Mouse (Mus musculus) CD8-positive naive resting alpha-beta T cell, adult 57 days (primary cell): Measurements from ENCODE around the gene Gm11114. TPM values are rescaled to one million over a fixed set of nuclear protein-coding genes. Genes with fewer than 3 reads are reported as not detected.

Experiments
- total RNA-seq: library from RNA; stranded (reverse); gene quantifications from one replicate; pipeline ENCODE4 v1.2.4, GENCODE M21; 2023

The Gm11114 gene
- total RNA-seq: not detected

GRCm38 (mm10) chr9:85312473-85312872 is at the start of gene Gm11114:
TSS of gene Gm11114 (plus strand) at chr9:85312773.

GRCm38 (mm10) chr9:85327242-85328211 is 15.0 kb downstream of the Gm11114 start, which contains the start of gene Tent5a:
TSS of gene Tent5a (minus strand) at chr9:85327348.

Other genes starting within 250 kb of the Gm11114 start
- 19.4 TPM for gene Tent5a, start 14.6 kb downstream of the Gm11114 start, total RNA-seq